Mouse (Mus musculus): ENCODE results near the gene Ctdspl.

DNA sequence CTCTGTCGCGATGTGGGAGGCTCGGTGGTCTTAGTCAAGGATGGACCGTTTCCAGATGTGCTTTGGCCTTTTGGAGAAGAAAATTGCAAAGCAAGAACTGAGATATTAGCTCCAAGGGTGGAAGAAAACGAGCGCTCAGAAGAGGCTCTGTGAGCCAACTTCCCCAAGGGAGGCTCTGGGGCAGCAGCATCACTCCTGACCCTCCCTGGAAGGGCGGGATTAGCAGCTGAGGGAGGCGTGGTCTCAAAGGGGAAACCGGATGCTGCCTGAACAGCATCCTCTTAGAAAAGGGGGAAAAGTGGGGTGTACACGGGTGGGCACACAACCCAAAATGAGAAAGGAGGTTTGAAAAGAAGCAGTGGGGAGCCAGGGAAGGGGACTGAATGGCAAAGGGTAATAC lies 23.8 kb downstream of the Ctdspl start:
- TF ChIP-seq CTCF (IDR thresholded peaks at IDR 0.05; ENCODE audit: control insufficient read depth, insufficient read depth, low read length) (no peak), POLR2A (IDR thresholded peaks at IDR 0.05; ENCODE audit: borderline replicate concordance, control insufficient read depth, low read depth, low read length) (no peak)
